Mouse (Mus musculus) duodenum, adult 2 months (tissue): Measurements from ENCODE around the gene Safb. TPM values are rescaled to one million over a fixed set of nuclear protein-coding genes. Genes with fewer than 3 reads are reported as not detected.

Source experiments
- polyA plus RNA-seq: library from polyadenylated mRNA; depleted of rRNA; stranded (reverse); fragments of >200 nt; gene quantifications from 2 replicates; pipeline ENCODE4 v1.2.3, GENCODE M21; 2012; ENCODE audit warnings: low replicate concordance; rRNA removed

The Safb gene
- polyA plus RNA-seq = 94.0 and 121 TPM in 2 replicates

DNA sequence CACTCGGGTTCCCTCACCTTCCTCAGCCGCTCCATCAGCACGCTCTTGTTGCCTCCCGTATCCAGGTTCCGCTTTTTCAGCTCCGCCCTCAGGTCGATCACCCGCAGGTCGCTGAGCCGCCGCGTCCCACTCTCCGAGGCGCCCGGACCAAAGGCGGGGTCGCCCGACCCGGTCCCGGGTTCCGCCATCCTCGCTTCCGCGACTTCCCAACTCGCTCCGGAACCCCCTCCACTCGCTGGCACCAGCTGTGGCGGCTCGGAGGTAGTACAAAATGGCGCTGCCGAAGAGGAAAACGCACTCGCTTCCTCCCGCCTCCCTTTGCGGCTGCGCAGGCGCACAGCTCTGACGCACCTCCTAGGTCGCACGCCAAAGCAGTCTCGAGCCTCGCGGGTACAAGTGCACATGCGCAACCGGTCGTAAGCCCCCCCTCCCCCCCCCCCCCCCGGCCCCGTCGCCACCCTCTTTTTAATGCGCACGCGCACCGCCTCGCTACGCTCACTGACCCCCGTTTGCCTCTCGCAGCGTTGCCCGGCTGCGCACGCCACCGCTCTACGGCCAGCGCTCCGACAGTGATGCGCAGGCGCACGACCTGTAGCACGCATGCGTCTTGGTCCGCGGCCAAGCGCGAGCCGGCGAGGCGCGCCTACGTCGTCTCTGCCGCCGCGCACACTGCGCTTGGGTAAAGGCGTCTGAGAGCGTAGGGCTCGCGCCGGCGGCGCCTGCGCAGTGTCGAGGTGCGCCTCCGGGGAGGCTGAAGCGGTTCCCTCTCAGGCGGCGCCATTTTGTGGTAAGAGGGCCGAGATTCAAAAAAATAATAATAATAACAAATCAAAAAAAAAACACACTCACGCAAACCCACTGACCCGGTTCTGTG, at the start of gene Safb, which contains the start of gene Safb2:
Safb (plus strand) TSS at position 569 of the 874 bp plus-strand sequence.
Safb2 (minus strand) TSS at position 329 of the 874 bp plus-strand sequence.

DNA sequence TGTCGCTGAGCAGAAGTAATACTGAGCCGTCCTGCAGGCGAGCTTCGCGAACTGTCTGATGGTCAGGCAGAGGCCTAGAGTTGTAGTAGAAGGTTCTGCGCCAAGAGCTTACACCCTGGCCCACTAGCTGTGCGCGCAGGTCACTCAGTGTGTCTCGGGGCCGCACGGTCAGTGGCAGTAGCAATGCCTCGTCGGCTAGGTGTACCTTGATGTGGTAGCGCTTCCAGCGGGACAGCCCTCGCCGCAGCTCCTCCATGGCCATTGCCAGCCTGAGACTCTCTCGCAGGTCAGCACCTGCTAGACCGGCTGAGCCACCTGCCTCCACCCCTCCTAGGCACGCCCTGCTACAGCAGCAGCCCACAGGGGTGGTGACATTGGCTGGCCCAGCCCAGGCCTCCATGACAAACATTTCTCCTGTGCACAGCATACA, 30.5 kb upstream of the Safb start, which contains the start of gene Gm20219:
Gm20219 (minus strand) TSS at position 266 of the 430 bp plus-strand sequence.

GRCm38 (mm10) chr17:56609452-56610171, 25.0 kb downstream of the Safb start, which contains the start of gene 2410015M20Rik:
Gene 2410015M20Rik (minus strand): TSS chr17:56609771.

DNA sequence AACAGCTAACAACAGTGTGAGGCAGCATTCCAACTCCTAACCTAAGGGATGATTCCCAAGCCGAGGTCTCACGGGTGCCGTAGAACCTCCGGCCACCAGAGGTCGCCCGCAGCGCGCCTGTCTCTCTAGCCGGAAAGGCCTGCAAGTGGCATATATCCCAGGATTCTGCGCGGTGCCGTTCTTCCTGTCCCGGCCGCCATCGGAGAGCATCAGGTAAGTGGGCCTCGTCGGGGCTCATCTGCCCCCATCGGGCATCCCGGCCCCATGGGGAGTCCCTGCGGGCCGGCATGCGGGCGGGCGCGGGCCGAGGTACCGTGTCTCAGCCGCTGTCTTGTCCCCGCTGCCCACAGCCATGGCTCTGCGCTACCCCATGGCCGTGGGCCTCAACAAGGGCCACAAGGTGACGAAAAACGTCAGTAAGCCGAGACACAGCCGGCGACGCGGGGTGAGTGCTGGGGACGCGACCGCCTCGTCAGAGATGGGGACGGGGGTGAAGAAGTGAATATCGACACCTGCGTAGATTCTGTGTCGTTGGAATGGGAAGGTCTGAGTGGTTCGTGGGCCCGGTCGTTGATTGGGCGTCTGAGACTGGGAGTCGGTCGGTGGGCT, 28.7 kb downstream of the Safb start, which contains the start of gene Rpl36:
Rpl36 (plus strand) TSS at position 181 of the 609 bp plus-strand sequence.

DNA sequence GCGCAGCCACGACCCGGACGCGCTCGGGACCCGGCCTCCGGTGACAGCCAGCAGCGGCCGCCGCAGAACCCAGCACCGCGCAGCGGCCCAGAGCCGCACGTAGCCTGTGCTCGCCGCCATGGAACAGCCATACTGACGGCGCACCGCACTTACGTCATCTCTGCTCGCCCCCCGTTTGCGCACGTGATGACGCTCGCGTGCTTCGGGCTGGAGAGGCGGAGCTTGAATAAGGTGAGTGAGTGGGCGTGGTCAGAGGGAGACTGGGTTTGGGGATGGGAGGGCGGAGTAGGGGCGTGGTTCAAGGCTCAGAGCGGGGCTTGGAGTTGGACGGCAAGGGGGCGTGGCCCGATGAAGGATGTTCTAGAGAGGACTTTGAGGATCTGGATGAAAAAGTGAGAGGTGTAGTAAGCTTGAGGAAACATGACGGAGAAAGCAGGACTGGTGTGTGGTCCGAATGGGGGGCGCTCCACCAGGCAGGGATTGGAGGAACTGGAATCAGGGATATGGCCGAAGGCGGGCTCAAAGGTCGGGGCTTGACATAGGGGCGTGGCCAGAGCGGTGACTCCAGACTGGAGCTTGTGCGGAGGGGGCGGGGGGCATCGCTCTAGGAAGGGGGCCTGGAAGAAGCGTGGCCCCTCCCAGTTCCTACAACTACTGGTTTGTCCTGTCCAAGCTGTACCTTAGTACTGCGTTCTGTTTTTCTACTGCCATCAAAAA, 42.3 kb downstream of the Safb start, which contains the start of gene Lonp1:
Lonp1 (minus strand) TSS at position 134 of the 717 bp plus-strand sequence.

DNA sequence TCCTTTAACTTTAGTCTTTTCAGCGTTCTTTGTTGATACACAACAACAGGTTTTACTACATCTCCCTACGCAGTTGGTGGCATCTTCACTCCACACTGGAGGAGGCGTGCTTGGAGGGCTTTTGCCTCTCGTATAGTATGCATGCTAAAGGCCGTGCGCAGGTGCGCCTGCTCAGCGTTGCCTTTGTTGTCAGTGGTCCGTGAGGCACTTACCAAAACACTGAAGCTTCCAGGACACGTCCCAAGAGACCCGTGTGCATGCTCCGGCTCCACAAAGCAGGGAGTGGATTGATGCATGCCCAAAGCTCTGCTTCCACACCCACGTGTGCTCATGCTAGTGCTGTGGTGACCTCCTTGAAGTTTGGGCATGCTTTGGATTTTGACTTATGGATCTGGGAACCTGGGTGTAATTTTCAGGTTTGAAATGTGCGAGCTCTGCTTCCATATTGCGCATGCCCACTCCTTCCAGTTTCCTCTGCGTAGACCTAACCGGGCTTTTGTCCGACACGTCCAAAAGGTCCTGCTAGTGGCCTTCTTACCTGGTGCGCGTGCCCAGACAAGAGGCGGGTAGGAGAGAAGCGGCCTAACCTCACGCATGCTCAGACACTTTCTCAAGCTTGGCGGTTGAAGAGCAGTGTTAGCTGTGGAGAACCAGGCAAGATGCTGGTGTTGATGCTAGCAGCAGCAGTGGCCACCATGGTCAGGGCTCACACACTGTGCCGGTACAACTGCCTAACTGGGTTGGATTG, 43.1 kb downstream of the Safb start, which contains the start of gene Catsperd:
Catsperd (plus strand) TSS at position 614 of the 748 bp plus-strand sequence.

Other genes starting within 250 kb of the Safb start
- gene Ptprs, start 108.3 kb upstream of the Safb start, polyA plus RNA-seq = 25.7 and 52.3 TPM in 2 replicates
- gene Znrf4, start 72.4 kb upstream of the Safb start, polyA plus RNA-seq = not detected in 2 replicates
- gene Gm20219, start 30.4 kb upstream of the Safb start, polyA plus RNA-seq = 2.0 and 4.9 TPM in 2 replicates
- 81.6 and 116 TPM in 2 replicates for gene Safb2, start 240 bp upstream of the Safb start, polyA plus RNA-seq
- 110 and 138 TPM in 2 replicates for gene 2410015M20Rik, start 24.9 kb downstream of the Safb start, polyA plus RNA-seq
- gene Rpl36, start 28.6 kb downstream of the Safb start, polyA plus RNA-seq = 1,297 and 1,737 TPM in 2 replicates
- gene Lonp1, start 42.1 kb downstream of the Safb start, polyA plus RNA-seq = 47.0 and 47.8 TPM in 2 replicates
- gene Catsperd, start 43.3 kb downstream of the Safb start, polyA plus RNA-seq = 0.21 and 0.26 TPM in 2 replicates
- gene Ranbp3, start 88.5 kb downstream of the Safb start, polyA plus RNA-seq = 54.2 and 59.4 TPM in 2 replicates
- 935 and 1,518 TPM in 2 replicates for gene Ndufa11, start 132.9 kb downstream of the Safb start, polyA plus RNA-seq
- 12.6 and 14.3 TPM in 2 replicates for gene Vmac, start 133.2 kb downstream of the Safb start, polyA plus RNA-seq
- 42.6 and 69.2 TPM in 2 replicates for gene Nrtn, start 172.7 kb downstream of the Safb start, polyA plus RNA-seq
- 52.6 and 66.0 TPM in 2 replicates for gene Dus3l, start 179.9 kb downstream of the Safb start, polyA plus RNA-seq
- 6.7 and 10.7 TPM in 2 replicates for gene Prr22, start 185.4 kb downstream of the Safb start, polyA plus RNA-seq
- gene Rfx2, start 246.2 kb downstream of the Safb start, polyA plus RNA-seq = 6.4 and 8.5 TPM in 2 replicates